Mouse (Mus musculus) brain, embryonic 14.5 days (tissue): ENCODE data around the gene Capn1.

Experiments used
- CTCF ChIP-seq: fragments of 200-500 bp; IDR thresholded peaks from 2 replicates; pipeline ENCODE4 v1.5.1; 2012; ENCODE audit warnings: inconsistent platforms, mild to moderate bottlenecking, moderate library complexity, borderline replicate concordance; ENCODE audit not compliant: insufficient read depth, insufficient read length; ENCODE audit errors: extremely low read depth
- POLR2A ChIP-seq: fragments of 200-500 bp; IDR thresholded peaks from 2 replicates; pipeline ENCODE4 v1.6.1; 2012; ENCODE audit warnings: mild to moderate bottlenecking, inconsistent platforms, borderline replicate concordance; ENCODE audit not compliant: poor library complexity, insufficient read depth, insufficient read length, severe bottlenecking; ENCODE audit errors: extremely low read depth

DNA sequence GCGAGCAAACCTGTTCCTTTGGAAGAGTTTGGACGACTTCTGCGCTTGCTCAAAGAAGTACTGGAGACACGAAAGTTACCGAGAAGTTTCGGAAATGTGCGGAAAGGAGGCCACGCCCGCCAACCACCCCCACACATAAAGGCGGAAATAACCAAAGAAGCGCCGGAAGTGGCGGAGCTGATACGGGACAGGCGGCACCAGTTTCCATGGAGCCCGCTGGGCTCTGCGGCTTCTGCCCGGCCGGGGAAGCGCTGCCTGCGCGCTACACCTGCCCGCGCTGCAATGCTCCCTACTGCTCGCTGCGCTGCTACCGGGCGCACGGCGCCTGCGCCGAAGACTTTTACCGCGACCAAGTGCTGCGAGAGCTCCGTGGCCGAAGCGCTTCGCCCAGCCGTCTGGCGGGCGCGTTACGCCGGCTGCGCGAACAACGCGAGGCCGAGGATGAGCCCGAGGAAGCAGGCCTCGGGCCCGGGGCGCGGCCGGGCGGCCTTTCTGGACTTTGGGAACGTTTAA lies 45.4 kb upstream of the Capn1 start, which contains the start of gene Znhit2:
- TF ChIP-seq CTCF, result no peak; the same call in 1 of the 2 replicates
- peak; percentile 87 for TF ChIP-seq POLR2A
